Mouse (Mus musculus) retina, embryonic 14.5 days (tissue): ENCODE data around the gene Vmn1r218.
"Not testable (repeated sequence)": the region's sequence is repeated elsewhere in the genome, so short reads cannot be mapped to it uniquely, and the experiment has no call there.

Experiments
- DNase-seq: peaks from one replicate; pipeline ENCODE4 v3.0.0-alpha.2; 2015; ENCODE audit warnings: low spot score

Vmn1r218 gene

DNA sequence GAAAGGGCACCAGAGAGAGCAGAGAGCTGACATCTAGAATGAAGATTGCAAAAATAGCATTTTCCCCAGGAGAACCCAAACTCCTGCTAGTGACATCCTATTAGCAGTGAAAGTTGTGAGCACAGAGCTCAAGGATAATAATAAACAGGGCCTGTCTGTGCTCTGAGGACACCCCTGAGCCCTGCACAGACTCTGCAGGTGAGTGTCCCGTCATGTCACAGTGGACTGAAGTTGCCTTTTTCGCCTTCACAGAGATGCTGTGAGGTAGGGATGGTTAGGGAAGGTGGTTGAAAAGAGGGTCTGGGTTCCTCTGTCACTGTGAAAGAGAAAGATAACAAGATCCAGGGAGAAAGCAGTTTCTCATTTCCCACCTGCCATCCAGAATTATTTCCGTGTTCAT, at the start of gene Vmn1r218:
Gene Vmn1r218 (plus strand): TSS at position 57 of the 400 bp plus-strand sequence.
- DNase-seq: no peak

GRCm38 (mm10) chr13:23094386-23094785, 38.6 kb upstream of the Vmn1r218 start:
- no peak for DNase-seq

GRCm38 (mm10) chr13:23118126-23118525, 14.8 kb upstream of the Vmn1r218 start, which contains the start of gene Vmn1r217:
TSS of gene Vmn1r217 (minus strand) at chr13:23118226.
- DNase-seq: not testable (repeated sequence)

DNA sequence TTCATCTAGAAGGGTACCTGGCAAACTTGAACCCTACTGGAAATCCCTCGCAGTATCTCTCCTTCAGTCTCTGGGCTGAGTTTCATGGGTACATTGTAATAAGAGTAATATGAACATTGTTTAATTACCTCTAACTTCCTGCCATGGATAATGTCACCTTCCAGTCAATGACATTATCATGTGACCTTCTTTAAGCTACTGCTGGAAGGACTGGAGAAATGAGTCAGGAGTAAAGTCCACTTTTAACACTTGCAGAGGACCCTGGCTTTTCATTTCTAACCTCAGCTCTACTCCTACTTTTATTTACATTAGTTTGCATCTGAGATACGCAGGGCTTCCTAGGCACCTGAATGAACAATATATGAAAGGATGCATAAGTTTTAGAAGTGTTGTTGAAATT, 12.3 kb upstream of the Vmn1r218 start:
- no peak for DNase-seq

DNA sequence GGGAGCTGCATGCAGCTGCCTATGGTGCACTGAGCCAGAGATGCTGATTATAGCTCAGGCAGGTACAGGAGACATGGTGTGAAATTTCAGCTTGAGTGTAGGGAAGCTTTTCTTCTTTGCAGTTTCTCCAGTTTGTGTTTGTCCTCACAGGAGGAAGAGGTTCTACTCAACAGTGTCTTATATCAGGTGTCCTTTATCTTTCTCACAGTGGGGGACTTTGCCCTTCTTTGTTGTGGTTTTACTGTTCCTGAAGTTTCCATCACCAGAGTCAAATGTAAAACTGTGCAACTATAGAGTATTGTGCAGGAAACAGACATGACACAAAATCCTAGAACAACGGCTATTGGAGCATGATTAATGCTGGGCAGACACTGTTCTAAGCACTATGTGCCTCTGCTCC, 546 bp downstream of the Vmn1r218 start:
- DNase-seq: no peak

DNA sequence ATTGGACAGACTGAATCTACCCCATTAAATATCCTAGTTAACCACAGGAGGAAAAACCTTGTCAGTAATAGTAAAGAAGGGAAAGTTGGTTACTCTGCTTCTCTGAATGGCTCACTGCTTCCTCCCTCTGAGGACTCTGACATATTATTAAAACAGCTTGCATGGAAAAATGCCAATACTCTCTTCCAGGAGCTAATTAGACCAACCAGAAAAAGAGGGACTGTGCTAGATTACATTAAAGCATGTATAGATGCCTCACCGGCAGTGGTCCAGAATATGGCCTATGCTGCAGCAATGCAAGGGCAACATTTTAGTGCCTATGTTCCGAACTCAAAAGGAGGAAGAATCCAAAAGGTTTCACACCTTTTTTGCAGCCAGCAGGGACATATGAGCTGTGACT, 5.9 kb downstream of the Vmn1r218 start:
- DNase-seq: no peak

- DNase-seq: peak; percentile 2
Measured at GRCm38 (mm10) chr13:23157848-23158247, 24.9 kb downstream of the Vmn1r218 start.

DNA sequence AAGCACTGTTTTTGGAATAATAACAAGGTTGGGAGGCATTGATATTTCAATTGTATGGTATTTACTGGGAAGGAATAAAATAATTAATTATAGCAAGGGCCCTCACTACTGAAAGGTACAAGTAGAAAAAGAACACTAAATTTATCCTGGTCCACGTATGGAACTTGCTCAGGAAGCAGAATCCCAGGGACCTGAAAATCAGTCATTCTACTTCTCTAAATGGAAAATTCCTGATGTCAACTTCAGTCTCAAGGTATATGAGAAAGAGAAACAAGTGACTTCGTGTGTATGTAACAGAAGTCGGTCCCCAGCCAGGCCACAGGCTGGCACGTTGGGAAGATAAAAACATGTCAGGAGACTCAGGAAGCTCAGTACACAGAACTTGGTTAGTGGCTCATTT, 26.1 kb downstream of the Vmn1r218 start, which contains the start of gene Vmn1r219:
Gene Vmn1r219 (plus strand): TSS at position 301 of the 400 bp plus-strand sequence.
- DNase-seq: no peak

DNA sequence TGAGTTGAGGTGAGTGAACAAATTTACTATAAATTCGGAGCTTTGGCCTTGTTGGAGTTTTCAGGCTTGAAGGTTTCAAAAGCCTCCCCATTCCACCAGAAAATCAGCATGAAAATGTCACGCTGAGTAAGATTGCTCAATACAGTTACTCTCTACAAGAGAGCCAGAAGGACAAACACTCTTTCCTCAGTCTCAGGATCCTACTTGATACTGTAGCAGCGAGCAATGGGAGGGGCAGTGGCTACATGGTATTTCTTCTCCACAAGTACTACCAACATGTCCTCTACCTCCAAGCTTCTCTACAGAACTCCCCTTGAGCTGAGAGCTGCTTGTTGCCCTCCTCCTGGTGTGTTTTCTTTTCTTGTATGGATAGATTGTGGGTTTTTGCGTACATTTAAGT, 33.5 kb downstream of the Vmn1r218 start:
- not testable (repeated sequence) for DNase-seq

DNA sequence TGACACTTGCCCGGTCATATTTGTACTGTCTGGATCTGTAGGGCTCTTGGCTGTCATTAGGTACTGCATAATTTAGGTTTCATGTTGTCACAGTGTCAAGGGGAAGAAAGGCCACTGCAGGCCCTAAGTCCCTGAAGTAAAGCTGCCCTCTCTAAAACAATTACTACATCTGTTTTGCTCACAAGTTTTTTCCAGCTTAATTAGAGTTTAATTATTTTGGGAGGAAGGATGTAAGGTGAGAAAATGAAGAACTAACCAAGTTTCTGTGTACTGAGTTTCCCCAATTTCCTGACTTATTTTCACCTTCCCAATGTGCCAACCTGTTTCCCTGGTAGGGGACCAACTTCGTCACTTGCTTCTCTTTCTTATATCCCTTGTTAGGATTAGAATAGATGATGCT, 54.9 kb downstream of the Vmn1r218 start, which contains the start of gene Vmn1r220:
Gene Vmn1r220 (minus strand): TSS at position 101 of the 400 bp plus-strand sequence.
- no peak for DNase-seq
